Mouse (Mus musculus): Measurements from ENCODE around the gene Slc38a4. TPM values are rescaled to one million over a fixed set of nuclear protein-coding genes. Genes with fewer than 3 reads are reported as not detected.

Gene Slc38a4
- polyA plus RNA-seq, 1 experiment from 2014 or later, result 4.1 TPM

GRCm38 (mm10) chr15:96972706-96973274, 83.0 kb downstream of the Slc38a4 start:
- H3K9me3 ChIP-seq (replicated peaks; ENCODE audit: control insufficient read depth, low read length, poor library complexity, severe bottlenecking), result no peaks in the 10 kb centered on the region
- no peak overlapping the region for H3K27ac ChIP-seq (ENCODE audit: low read length)
- no peak for ATAC-seq
- H3K36me3 ChIP-seq (ENCODE audit: control insufficient read depth, insufficient read depth, low read length), result no peaks in the 10 kb centered on the region
- 93% methylated on average over 3 of the region's 3 CpGs for WGBS
- no peaks in the 10 kb centered on the region for H3K27me3 ChIP-seq (ENCODE audit: control insufficient read depth, insufficient read depth, low read depth, low read length)
- no peak overlapping the region for H3K4me2 ChIP-seq (ENCODE audit: low read length)
- H3K4me3 ChIP-seq (ENCODE audit: low read depth, low read length), result no peak overlapping the region
- no peak overlapping the region for H3K9ac ChIP-seq (ENCODE audit: low read depth, low read length)
- no peaks in the 10 kb centered on the region for H3K4me1 ChIP-seq (ENCODE audit: control insufficient read depth, insufficient read depth, low read length)

GRCm38 (mm10) chr15:96971906-96972305, 83.8 kb downstream of the Slc38a4 start:
- Histone ChIP-seq H3K36me3 (ENCODE audit: control insufficient read depth, insufficient read depth, low read length) (no peaks in the 10 kb centered on the region), H3K4me2 (ENCODE audit: low read length) (no peak overlapping the region), H3K9me3 (replicated peaks; ENCODE audit: control insufficient read depth, low read length, poor library complexity, severe bottlenecking) (no peaks in the 10 kb centered on the region), H3K9ac (ENCODE audit: low read depth, low read length) (no peak overlapping the region), H3K4me3 (ENCODE audit: low read depth, low read length) (no peak overlapping the region), H3K27ac (ENCODE audit: low read length) (no peak overlapping the region), H3K4me1 (ENCODE audit: control insufficient read depth, insufficient read depth, low read length) (no peaks in the 10 kb centered on the region), H3K27me3 (ENCODE audit: control insufficient read depth, insufficient read depth, low read depth, low read length) (no peaks in the 10 kb centered on the region)
- ATAC-seq, result no peak
- 95% methylated on average over 9 of the region's 9 CpGs for WGBS

- no peaks in the 10 kb centered on the region for H3K4me1 ChIP-seq (ENCODE audit: control insufficient read depth, insufficient read depth, low read length)
- no peak for ATAC-seq
- no peak overlapping the region for H3K9ac ChIP-seq (ENCODE audit: low read depth, low read length)
- H3K9me3 ChIP-seq (replicated peaks; ENCODE audit: control insufficient read depth, low read length, poor library complexity, severe bottlenecking), result no peaks in the 10 kb centered on the region
- no peaks in the 10 kb centered on the region for H3K27me3 ChIP-seq (ENCODE audit: control insufficient read depth, insufficient read depth, low read depth, low read length)
- H3K4me3 ChIP-seq (ENCODE audit: low read depth, low read length), result no peak overlapping the region
- no peak overlapping the region for H3K27ac ChIP-seq (ENCODE audit: low read length)
- WGBS, result 74% methylated on average over 4 of the region's 4 CpGs
- H3K4me2 ChIP-seq (ENCODE audit: low read length), result no peak overlapping the region
- H3K36me3 ChIP-seq (ENCODE audit: control insufficient read depth, insufficient read depth, low read length), result no peaks in the 10 kb centered on the region
These were observed 86.0 kb downstream of the Slc38a4 start for GRCm38 (mm10) chr15:96969792-96970191.

GRCm38 (mm10) chr15:96968741-96969140, 87.0 kb downstream of the Slc38a4 start:
- 90% methylated on average over 11 of the region's 11 CpGs for WGBS
- no peak for ATAC-seq

DNA sequence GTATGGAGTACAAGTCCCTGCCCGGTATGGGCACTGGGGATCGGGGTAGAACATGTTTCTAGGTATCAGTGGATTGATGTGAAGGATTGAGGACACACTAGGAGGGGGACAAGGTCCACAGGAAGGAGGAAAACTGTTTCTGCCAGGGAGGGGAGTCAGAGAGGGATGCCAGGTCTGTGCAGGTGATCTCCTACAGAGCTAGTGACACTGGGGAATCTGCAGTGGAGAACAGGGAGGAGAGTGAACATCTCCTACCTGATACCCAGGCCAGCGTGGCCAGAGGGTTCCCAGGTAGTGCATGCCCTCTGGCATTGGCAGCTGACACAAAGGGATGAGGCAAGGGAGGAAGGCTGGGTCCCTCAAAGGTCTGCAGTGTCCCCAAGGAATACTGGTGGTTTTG, 89.4 kb downstream of the Slc38a4 start:
- Histone ChIP-seq H3K4me1 (ENCODE audit: control insufficient read depth, insufficient read depth, low read length) (peaks cover 2% of the 10 kb centered on the region; the same call in 1 of the 2 replicates), H3K27ac (ENCODE audit: low read length) (no peak overlapping the region), H3K4me3 (ENCODE audit: low read depth, low read length) (no peak overlapping the region), H3K9ac (ENCODE audit: low read depth, low read length) (no peak overlapping the region), H3K27me3 (ENCODE audit: control insufficient read depth, insufficient read depth, low read depth, low read length) (no peaks in the 10 kb centered on the region), H3K9me3 (replicated peaks; ENCODE audit: control insufficient read depth, low read length, poor library complexity, severe bottlenecking) (no peaks in the 10 kb centered on the region), H3K4me2 (ENCODE audit: low read length) (no peak overlapping the region), H3K36me3 (ENCODE audit: control insufficient read depth, insufficient read depth, low read length) (no peaks in the 10 kb centered on the region)
- ATAC-seq, result no peak
- WGBS, result 86% methylated on average over 3 of the region's 3 CpGs

More at GRCm38 (mm10) chr15:96968741-96969140, 87.0 kb downstream of the Slc38a4 start:
- H3K4me1 ChIP-seq (ENCODE audit: control insufficient read depth, insufficient read depth, low read length), result no peaks in the 10 kb centered on the region
- H3K4me2 ChIP-seq (ENCODE audit: low read length), result no peak overlapping the region
- no peaks in the 10 kb centered on the region for H3K36me3 ChIP-seq (ENCODE audit: control insufficient read depth, insufficient read depth, low read length)
- H3K4me3 ChIP-seq (ENCODE audit: low read depth, low read length), result no peak overlapping the region
- no peaks in the 10 kb centered on the region for H3K9me3 ChIP-seq (replicated peaks; ENCODE audit: control insufficient read depth, low read length, poor library complexity, severe bottlenecking)
- H3K9ac ChIP-seq (ENCODE audit: low read depth, low read length), result no peak overlapping the region
- H3K27me3 ChIP-seq (ENCODE audit: control insufficient read depth, insufficient read depth, low read depth, low read length), result no peaks in the 10 kb centered on the region
- H3K27ac ChIP-seq (ENCODE audit: low read length), result no peak overlapping the region

DNA sequence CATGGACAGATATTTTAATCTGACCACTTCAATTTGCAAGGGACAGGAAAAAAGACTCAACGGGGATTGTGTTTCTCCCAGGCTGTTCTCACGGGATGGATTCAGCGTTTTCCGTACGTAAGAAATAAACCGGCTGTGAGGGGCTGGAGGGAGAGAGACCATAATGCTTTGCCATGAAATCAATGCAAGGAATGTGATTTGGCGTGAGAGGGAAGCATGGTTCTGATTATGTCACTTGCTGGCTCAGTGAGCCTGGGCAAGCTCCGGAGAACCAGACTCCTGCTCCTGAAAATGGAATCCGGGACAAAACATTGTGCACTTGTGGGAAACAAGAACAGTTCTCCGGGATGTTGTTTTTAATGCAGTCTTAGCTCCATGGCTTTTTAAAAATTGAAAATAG, 92.0 kb downstream of the Slc38a4 start:
- ATAC-seq, result no peak
- Histone ChIP-seq H3K27ac (ENCODE audit: low read length) (no peak overlapping the region), H3K4me2 (ENCODE audit: low read length) (peak overlapping the region; percentile 19), H3K27me3 (ENCODE audit: control insufficient read depth, insufficient read depth, low read depth, low read length) (no peaks in the 10 kb centered on the region), H3K36me3 (ENCODE audit: control insufficient read depth, insufficient read depth, low read length) (no peaks in the 10 kb centered on the region), H3K4me3 (ENCODE audit: low read depth, low read length) (no peak overlapping the region), H3K4me1 (ENCODE audit: control insufficient read depth, insufficient read depth, low read length) (peaks cover 2% of the 10 kb centered on the region; the same call in 1 of the 2 replicates), H3K9ac (ENCODE audit: low read depth, low read length) (no peak overlapping the region), H3K9me3 (replicated peaks; ENCODE audit: control insufficient read depth, low read length, poor library complexity, severe bottlenecking) (no peaks in the 10 kb centered on the region)
- 57% methylated on average over 10 of the region's 10 CpGs for WGBS

- H3K36me3 ChIP-seq (ENCODE audit: control insufficient read depth, insufficient read depth, low read length), result no peaks in the 10 kb centered on the region
- H3K4me3 ChIP-seq (ENCODE audit: low read depth, low read length), result no peak overlapping the region
- H3K9me3 ChIP-seq (replicated peaks; ENCODE audit: control insufficient read depth, low read length, poor library complexity, severe bottlenecking), result no peaks in the 10 kb centered on the region
- 60% methylated on average over 8 of the region's 8 CpGs for WGBS
- no peak overlapping the region for H3K9ac ChIP-seq (ENCODE audit: low read depth, low read length)
- H3K27ac ChIP-seq (ENCODE audit: low read length), result no peak overlapping the region
- peaks cover 2% of the 10 kb centered on the region; the same call in 1 of the 2 replicates for H3K4me1 ChIP-seq (ENCODE audit: control insufficient read depth, insufficient read depth, low read length)
- no peak for ATAC-seq
- H3K4me2 ChIP-seq (ENCODE audit: low read length), result peak overlapping the region; percentile 19
- H3K27me3 ChIP-seq (ENCODE audit: control insufficient read depth, insufficient read depth, low read depth, low read length), result no peaks in the 10 kb centered on the region
These were observed 92.4 kb downstream of the Slc38a4 start for GRCm38 (mm10) chr15:96963318-96963717.

DNA sequence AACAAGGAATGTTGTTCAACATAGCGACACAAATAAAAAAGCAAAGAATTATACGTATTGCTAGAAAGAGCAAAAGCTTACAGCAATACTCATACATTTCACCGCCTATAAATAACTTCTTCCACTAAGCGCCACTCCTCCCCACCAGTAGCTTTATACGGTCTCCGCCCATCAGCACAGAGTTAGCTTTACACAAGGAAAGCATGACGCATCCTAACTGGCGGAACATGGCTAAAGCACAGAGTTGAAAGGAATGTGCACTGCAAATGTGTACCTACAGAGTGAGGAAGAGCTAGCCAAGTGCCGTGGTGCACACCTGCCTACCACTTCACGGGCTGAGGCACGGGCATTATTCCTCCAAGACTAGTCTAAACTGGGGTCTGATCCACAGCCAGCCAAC, 95.4 kb downstream of the Slc38a4 start:
- H3K27me3 ChIP-seq (ENCODE audit: control insufficient read depth, insufficient read depth, low read depth, low read length), result no peaks in the 10 kb centered on the region
- ATAC-seq, result no peak
- H3K27ac ChIP-seq (ENCODE audit: low read length), result no peak overlapping the region
- no peaks in the 10 kb centered on the region for H3K36me3 ChIP-seq (ENCODE audit: control insufficient read depth, insufficient read depth, low read length)
- H3K4me3 ChIP-seq (ENCODE audit: low read depth, low read length), result no peak overlapping the region
- 96% methylated on average over 11 of the region's 11 CpGs for WGBS
- H3K9me3 ChIP-seq (replicated peaks; ENCODE audit: control insufficient read depth, low read length, poor library complexity, severe bottlenecking), result no peaks in the 10 kb centered on the region
- H3K4me1 ChIP-seq (ENCODE audit: control insufficient read depth, insufficient read depth, low read length), result peaks cover 2% of the 10 kb centered on the region; the same call in 1 of the 2 replicates
- no peak overlapping the region for H3K9ac ChIP-seq (ENCODE audit: low read depth, low read length)
- no peak overlapping the region for H3K4me2 ChIP-seq (ENCODE audit: low read length)

DNA sequence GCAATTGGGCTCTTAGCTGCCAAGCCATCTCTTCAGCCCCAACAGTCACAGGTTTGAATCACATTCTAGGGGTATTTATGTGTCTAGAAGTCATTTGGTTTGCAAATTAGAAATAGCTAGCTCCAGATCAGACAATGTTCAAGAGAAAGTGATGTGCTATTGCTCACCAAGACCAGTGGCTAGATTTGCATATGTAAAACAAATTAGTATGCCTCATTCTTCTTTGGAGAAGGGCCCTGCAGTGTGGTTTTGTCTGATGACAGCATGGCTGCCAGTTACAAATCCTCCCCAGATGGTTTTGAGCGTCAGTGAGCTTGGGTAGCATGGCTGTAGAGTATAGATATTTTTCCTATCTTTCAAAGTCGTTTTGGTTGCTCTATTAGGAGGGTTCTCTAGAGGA, 96.5 kb downstream of the Slc38a4 start:
- Histone ChIP-seq H3K4me2 (ENCODE audit: low read length) (no peak overlapping the region), H3K27ac (ENCODE audit: low read length) (no peak overlapping the region), H3K4me3 (ENCODE audit: low read depth, low read length) (no peak overlapping the region), H3K9me3 (replicated peaks; ENCODE audit: control insufficient read depth, low read length, poor library complexity, severe bottlenecking) (no peaks in the 10 kb centered on the region), H3K36me3 (ENCODE audit: control insufficient read depth, insufficient read depth, low read length) (no peaks in the 10 kb centered on the region), H3K4me1 (ENCODE audit: control insufficient read depth, insufficient read depth, low read length) (peaks cover 2% of the 10 kb centered on the region; the same call in 1 of the 2 replicates), H3K9ac (ENCODE audit: low read depth, low read length) (no peak overlapping the region), H3K27me3 (ENCODE audit: control insufficient read depth, insufficient read depth, low read depth, low read length) (no peaks in the 10 kb centered on the region)
- ATAC-seq, result no peak
- 40% methylated on average over 2 of the region's 2 CpGs for WGBS

Measured in midbrain, embryonic 16.5 days (tissue).